Mouse (Mus musculus) MEL (cell line): ENCODE measurements around the gene Arhgap30.

Experiments
- CTCF ChIP-seq, 3 experiments: IDR thresholded peaks in 2 of 3; conservative IDR thresholded peaks in 1 of 3; 2 replicates each; pipeline ENCODE4 v1.5.1; 2011 to 2012; ENCODE audit warnings: low read length in 3 of 3, low read depth in 2 of 3, mild to moderate bottlenecking in 2 of 3, improper control_type of control experiment in 1 of 3, inconsistent platforms in 1 of 3, mixed read lengths in 1 of 3, moderate library complexity in 1 of 3; ENCODE audit not compliant: control insufficient read depth in 1 of 3, insufficient read depth in 1 of 3, poor library complexity in 1 of 3, severe bottlenecking in 1 of 3
- E2F4 ChIP-seq: IDR thresholded peaks from 2 replicates; pipeline ENCODE4 v1.6.1; 2011; ENCODE audit warnings: low read depth, low read length, improper control_type of control experiment, borderline replicate concordance
- ELF1 ChIP-seq: IDR thresholded peaks from 2 replicates; pipeline ENCODE4 v1.6.1; 2014; ENCODE audit warnings: low read depth, mild to moderate bottlenecking, inconsistent platforms, low read length, improper control_type of control experiment, moderate library complexity
- EP300 ChIP-seq, 2 experiments: IDR thresholded peaks; 2 replicates each; pipeline ENCODE4 v1.6.1; 2011; ENCODE audit warnings: improper control_type of control experiment in 2 of 2, low read length in 2 of 2, low read depth in 1 of 2, mild to moderate bottlenecking in 1 of 2
- GATA1 ChIP-seq: IDR thresholded peaks from 2 replicates; pipeline ENCODE4 v1.6.1; 2011; ENCODE audit warnings: low read depth, low read length, improper control_type of control experiment
- MAFK ChIP-seq: IDR thresholded peaks from 2 replicates; pipeline ENCODE4 v1.6.1; 2011; ENCODE audit warnings: low read depth, mild to moderate bottlenecking, low read length, improper control_type of control experiment, borderline replicate concordance
- MAX ChIP-seq: IDR thresholded peaks from 2 replicates; pipeline ENCODE4 v1.6.1; 2011; ENCODE audit warnings: low read length, improper control_type of control experiment
- MAZ ChIP-seq: IDR thresholded peaks from 2 replicates; pipeline ENCODE4 v1.6.1; 2012; ENCODE audit warnings: low read depth, mild to moderate bottlenecking, inconsistent platforms, low read length, improper control_type of control experiment
- MEF2A ChIP-seq: IDR thresholded peaks from 2 replicates; pipeline ENCODE4 v1.6.1; 2014; ENCODE audit warnings: low read depth, mild to moderate bottlenecking, inconsistent platforms, low read length, improper control_type of control experiment; ENCODE audit not compliant: poor library complexity, insufficient replicate concordance, severe bottlenecking; ENCODE audit errors: extremely low read depth
- POLR2A ChIP-seq, 2 experiments: IDR thresholded peaks; 2 replicates each; pipeline ENCODE4 v1.6.1; 2011 to 2012; ENCODE audit warnings: low read length in 2 of 2, mild to moderate bottlenecking in 2 of 2, control low read depth in 1 of 2, improper control_type of control experiment in 1 of 2, low read depth in 1 of 2, moderate library complexity in 1 of 2; ENCODE audit not compliant: control insufficient read depth in 1 of 2, insufficient read depth in 1 of 2, poor library complexity in 1 of 2
- SIN3A ChIP-seq: IDR thresholded peaks from 2 replicates; pipeline ENCODE4 v1.6.1; 2012; ENCODE audit warnings: low read length, improper control_type of control experiment, inconsistent platforms
- TAL1 ChIP-seq: IDR thresholded peaks from 2 replicates; pipeline ENCODE4 v1.6.1; 2012; ENCODE audit warnings: mild to moderate bottlenecking, inconsistent platforms, low read length, moderate library complexity, mixed read lengths
- UBTF ChIP-seq: IDR thresholded peaks from 2 replicates; pipeline ENCODE4 v1.6.1; 2012; ENCODE audit warnings: low read depth, mild to moderate bottlenecking, inconsistent platforms, low read length, improper control_type of control experiment, moderate library complexity, borderline replicate concordance; ENCODE audit not compliant: insufficient read depth
- ZC3H11A ChIP-seq: IDR thresholded peaks from 2 replicates; pipeline ENCODE4 v1.6.1; 2012; ENCODE audit warnings: low read depth, mild to moderate bottlenecking, inconsistent platforms, low read length, improper control_type of control experiment

- TF ChIP-seq E2F4: no peak
- no peak for TF ChIP-seq MEF2A
- no peak for TF ChIP-seq EP300 (IDR thresholded peaks at IDR 0.05; ENCODE audit: low read depth in 1 of 2, low read length in 2 of 2)
- no peak for TF ChIP-seq POLR2A (IDR thresholded peaks at IDR 0.05; ENCODE audit: control insufficient read depth in 1 of 2, insufficient read depth in 1 of 2, low read depth in 1 of 2, low read length in 2 of 2, poor library complexity in 1 of 2)
- TF ChIP-seq UBTF: no peak
- TF ChIP-seq ELF1: no peak
- TF ChIP-seq CTCF (IDR thresholded peaks at IDR 0.05 in 2 of 3, conservative IDR thresholded peaks at IDR 0.05 in 1 of 3; ENCODE audit: control insufficient read depth in 1 of 3, insufficient read depth in 1 of 3, low read depth in 2 of 3, low read length in 3 of 3, poor library complexity in 1 of 3, severe bottlenecking in 1 of 3): no peak
- no peak for TF ChIP-seq MAX
- TF ChIP-seq GATA1: no peak
- no peak for TF ChIP-seq TAL1
- TF ChIP-seq MAZ: no peak
- TF ChIP-seq MAFK: no peak
- no peak for TF ChIP-seq SIN3A
- TF ChIP-seq ZC3H11A: no peak
Observed at GRCm38 (mm10) chr1:171360656-171361055, 28.1 kb upstream of the Arhgap30 start, which contains the start of gene Klhdc9.
